Mouse (Mus musculus) gastrocnemius, postnatal 14 days (tissue): ENCODE measurements around the gene Rdm1. TPM values are rescaled to one million over a fixed set of nuclear protein-coding genes. Genes with fewer than 3 reads are reported as not detected.
"Not testable (repeated sequence)": the region's sequence is repeated elsewhere in the genome, so short reads cannot be mapped to it uniquely, and the experiment has no call there.

Experiments
- DNase-seq: peaks from one replicate; pipeline ENCODE4 v3.0.0; 2021; ENCODE audit warnings: mixed read lengths
- intact Hi-C: fragments of 180-260 bp; cut with DNase I; formaldehyde crosslinking; loops from one replicate; pipeline ENCODE4 v1.15.1; 2025; ENCODE audit warnings: low total_unique reads
- long read RNA-seq, 2 experiments: library from polyadenylated mRNA; stranded (forward); transcript quantifications; one replicate each; pipeline ENCODE4 v2.0.0; 2021
- total RNA-seq, 2 experiments: library from RNA; stranded (reverse); gene quantifications; 2 replicates each; pipeline ENCODE4 v1.2.3; 2021

Gene Rdm1
- total RNA-seq: 10 to 100 TPM; 18.0 to 19.8 TPM
- long read RNA-seq, experiment 1, transcript Rdm1-201 (7 exons, 1,124 nt): major isoform, 25 of 27 reads
- long read RNA-seq, experiment 1, partial matches to known transcripts: 0 of 27 reads
- long read RNA-seq, experiment 1, other reads (novel, unspliced or antisense): 2 of 27 reads
- long read RNA-seq, experiment 2, transcript Rdm1-201 (7 exons, 1,124 nt): major isoform, 34 of 35 reads
- long read RNA-seq, experiment 2, partial matches to known transcripts: 0 of 35 reads
- long read RNA-seq, experiment 2, other reads (novel, unspliced or antisense): 1 of 35 reads

DNA sequence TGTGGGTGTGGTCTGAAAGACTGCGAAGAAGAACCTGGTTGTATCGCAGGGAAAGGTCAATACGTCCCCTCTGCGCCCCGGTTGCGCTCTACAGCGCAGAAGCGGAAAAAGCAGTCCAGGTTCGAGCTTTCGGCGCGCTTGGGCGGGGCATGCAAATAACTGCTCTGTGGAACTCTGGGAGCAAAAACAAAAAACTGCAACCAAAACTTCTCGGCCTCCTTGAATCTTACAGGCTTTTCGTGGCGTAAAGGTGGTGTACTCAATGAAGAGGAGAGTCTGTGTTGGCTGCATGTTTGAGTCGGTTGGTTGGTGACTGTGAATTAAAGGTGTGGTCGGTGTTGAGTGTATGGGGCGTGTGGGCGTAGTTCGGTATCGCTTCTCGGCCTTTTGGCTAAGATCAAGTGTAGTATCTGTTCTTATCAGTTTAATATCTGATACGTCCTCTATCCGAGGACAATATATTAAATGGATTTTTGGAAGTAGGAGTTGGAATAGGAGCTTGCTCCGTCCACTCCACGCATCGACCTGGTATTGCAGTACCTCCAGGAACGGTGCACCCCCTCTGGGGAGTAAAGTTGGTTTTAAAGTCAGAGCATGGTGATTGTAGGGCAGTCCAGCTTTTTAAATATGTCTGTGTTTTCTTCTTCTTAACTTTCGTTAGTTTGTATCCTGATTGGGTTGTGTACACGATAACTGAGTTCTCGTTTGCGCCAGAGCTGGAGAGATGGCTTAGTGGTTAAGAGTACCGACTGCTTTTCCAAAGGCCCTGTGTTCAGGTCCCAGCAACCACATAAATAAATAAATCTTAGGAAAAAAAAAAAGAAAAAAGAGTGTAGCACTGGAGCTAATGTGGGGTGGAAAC lies at the start of gene Rdm1:
Gene Rdm1 (plus strand): TSS at position 201 of the 862 bp plus-strand sequence.
- intact Hi-C loops: no loop called here

DNA sequence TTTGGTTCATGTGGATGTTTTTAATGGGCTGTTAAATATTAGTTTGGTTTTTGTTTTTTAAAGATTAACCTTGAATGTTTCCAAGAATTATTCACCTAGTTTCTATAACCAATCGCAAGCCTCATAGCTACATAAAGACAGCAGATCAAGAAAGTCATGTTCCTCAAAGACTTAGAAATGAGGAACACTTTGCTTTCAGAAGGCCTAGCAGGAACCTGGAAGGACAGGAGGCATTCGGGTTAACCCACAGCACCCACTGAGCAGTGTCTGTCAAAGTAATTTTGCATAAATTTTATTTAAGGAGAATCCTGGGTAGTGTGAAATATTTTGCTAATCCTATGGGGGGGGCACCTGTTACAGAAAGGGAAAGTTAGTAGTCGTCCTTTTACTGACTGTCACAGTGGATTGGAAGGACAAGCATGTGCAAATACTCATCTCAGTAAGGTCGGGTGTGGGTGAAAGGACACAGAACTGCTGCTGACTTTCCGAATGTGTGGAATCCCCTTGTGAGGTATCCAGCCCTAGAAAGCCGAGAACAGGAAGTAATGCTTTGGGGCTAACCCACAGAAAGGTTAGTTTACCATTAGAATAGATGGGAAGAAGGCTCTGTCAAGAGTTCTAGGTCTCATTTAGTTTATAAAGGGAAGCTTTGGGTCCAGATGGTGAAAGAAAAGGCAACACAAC lies 45.8 kb upstream of the Rdm1 start:
- DNase-seq: no peak
- intact Hi-C loops: no loop called here

More for the DNA sequence above, at the start of gene Rdm1:
- DNase-seq: peak; percentile 83

DNA sequence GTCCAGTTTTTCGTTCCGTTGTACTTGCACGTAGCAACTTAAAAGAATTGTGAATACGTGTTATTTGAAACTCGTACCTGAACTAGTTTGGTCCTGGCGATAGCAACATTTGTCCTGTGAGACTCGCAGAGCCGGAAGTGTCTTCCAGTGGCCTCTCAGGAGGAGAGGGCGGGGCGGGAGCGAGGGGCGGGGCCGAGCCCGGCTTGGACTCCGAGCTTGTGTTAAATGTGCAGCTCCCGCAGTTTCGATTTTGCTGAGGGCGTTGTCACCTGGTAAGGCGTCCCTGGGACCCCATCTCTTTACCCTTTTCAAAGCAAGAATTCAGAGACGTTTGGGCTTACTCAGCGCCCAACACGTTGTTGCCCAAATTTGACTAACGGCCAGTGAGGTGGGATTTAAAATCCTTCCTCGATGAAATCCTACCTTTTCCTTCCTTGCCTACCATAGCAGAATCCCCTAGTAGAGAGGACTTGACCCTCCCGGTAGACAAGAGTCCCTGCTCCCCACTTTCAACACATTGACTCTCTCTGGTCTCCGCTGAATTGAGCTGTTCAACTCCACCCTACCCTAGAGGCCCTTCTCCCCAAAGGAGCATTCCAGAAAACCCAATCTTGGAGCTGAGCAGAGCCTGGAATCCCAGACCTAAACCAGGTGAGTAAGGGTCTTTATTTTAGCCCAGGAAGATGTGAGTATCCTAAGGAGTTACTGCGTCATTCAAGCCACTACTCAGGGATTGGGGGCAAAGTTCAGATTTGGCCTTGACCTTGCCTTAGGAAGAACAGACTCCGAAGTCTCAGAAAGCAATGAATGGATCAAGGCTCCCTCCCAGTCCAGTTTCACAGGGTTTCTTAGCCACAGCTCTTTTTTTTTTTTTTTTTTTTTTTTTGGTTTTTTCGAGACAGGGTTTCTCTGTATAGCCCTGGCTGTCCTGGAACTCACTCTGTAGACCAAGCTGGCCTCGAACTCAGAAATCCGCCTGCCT lies 44.6 kb upstream of the Rdm1 start, which contains the start of gene Tmem106a:
Gene Tmem106a (plus strand): TSS at position 189 of the 982 bp plus-strand sequence.
- peak; percentile 60 for DNase-seq
- intact Hi-C loops: no loop called here

DNA sequence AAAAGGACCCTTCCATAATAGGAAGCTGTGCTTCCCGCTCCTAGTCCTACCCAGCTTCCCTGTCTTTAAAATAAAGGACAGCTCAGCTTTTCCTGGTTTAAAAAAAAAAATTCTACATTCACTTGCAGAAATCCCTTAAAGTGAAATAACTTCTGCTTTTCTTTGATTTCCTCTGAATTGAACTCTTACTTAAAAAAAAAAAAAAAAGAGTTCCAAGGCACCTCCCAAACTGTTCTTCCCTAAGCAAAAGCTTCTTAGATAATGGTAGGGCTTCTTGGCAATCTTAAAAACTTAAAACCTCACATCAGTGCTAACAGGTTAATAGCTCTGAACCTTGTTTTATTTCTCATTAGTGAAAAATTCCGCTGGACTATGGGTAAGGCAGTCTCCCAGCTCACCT lies 43.8 kb upstream of the Rdm1 start:
- intact Hi-C loops: no loop called here
- DNase-seq: no peak

DNA sequence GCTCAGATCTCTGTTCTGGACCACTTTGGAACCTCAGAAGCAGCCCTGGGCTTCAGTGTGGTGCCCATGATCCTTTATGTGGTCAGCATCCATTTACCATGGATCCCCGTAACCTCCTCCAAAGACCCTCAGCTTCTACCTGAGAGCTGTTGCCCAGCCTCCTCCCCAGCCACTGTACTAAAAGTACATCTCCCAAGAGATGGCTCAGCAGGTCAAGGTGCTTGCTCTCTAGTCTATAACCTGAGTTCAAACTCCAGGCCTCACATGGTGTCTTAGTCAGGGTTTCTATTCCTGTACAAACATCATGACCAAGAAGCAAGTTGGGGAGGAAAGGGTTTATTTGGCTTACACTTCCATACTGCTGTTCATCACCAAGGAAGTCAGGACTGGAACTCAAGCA lies 42.0 kb upstream of the Rdm1 start:
- DNase-seq, intact Hi-C loops: not testable (repeated sequence)

DNA sequence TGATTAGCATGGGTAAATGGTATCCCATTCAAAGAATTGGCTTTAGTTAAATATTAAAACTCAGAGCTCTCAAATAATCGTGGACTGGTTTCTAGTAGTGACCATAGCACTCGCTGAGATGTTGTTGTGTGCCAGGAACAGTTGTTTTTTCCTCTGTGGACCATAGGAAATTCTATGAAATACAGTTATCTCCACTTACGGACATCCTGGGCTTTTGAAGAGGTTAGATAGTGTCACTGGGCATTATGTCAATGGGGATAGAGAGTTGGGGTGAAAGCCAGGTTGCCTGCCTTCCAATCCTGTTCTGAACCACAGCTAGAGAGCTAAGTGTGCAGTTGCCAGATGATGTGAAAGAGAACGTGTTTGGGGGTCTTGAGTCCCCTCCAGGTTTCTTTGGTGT lies 41.2 kb upstream of the Rdm1 start:
- intact Hi-C loops: no loop called here
- no peak for DNase-seq

DNA sequence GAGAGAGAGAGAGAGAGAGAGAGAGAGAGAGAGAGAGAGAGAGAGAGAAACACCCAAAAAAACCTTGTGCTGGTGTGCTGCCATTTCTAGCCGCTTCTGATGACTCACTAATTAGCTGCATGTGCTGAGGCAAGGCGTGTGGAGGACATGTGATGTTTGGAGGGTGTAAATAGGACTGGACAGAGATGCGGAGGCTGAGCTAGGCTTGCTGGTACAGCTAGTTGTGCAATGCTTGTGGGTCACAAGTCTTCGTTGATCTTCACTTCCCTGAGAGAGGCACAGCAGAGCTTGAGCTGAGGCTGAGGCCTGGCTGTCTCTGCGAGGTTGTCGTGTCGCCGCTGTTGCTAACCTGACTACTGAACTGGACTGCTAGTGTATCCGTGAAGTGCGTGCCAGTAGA lies 39.3 kb upstream of the Rdm1 start:
- no peak for DNase-seq

DNA sequence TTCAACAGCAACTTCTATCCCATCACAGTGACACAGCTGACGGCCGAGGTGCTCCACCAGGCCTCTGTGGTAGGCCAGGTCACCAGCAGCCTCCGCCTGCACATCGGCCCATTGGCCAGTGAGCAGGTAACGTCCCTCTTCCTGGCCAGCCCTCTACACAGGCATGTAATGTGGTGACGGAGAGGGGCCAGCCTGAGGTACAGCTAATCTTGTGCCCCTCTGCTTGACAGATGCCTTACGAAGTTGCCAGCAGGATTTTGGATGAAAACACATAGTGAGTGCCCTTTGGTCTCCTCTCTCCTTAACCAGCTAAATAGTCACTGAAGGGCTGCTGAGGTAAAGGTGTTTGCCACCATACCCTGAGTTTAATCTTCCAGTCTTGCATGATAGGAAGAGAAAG lies 38.1 kb upstream of the Rdm1 start:
- intact Hi-C loops: no loop called here
- no peak for DNase-seq

More for the DNA sequence above, 39.3 kb upstream of the Rdm1 start:
- intact Hi-C loops: no loop called here

DNA sequence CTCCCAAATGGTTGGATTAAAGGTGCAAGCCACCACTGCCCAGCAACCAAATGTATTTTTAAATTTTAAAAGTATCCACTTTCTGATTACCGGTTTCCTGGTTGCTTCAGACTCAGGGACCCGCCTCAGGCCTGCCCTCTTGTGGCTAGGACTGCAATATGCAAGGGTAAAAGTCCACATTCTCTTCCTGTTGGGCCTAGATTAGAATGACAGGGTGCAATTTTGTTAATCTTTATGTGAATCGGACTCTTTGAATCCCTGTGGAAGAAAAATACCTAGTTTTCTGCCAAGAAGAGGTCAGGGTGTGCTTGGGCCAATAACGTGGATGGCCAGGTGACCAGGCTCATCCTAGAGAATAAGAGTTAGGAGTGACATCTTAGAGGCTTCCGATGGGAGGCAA lies 37.6 kb upstream of the Rdm1 start:
- DNase-seq: peak; percentile 27

DNA sequence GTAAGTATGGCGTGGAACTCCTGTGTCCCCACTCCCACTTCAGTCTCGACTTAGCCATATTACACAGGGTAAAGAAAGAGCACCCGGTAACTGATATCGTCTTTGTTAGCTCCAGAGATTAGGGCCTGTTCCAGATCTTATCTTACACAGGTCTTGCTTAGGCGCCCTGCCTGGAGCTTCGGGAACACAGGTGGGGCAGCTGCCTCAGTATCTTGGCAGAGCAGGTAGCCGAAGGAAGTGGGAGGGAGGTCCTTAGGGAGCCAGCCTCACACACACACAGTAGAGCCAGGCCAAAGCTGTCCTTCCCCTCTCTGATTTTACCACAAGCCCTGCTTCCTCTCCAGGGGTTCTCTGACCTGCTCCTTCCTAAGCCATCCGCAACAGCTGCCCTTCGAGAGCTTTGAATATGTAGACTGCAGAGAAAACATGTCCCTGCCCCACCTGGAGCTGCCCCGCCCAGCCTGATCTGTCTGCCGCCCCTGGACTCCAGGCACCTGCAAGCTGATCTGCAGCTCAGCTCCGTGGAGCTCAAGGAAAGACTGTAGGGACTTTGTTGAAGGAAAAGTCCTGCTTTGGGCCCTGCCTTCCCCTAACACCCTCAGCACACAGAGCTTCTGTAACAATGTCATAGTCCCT lies 36.9 kb upstream of the Rdm1 start:
- DNase-seq: no peak
- intact Hi-C loops: no loop called here

More for the DNA sequence above, 37.6 kb upstream of the Rdm1 start:
- intact Hi-C loops: no loop called here

DNA sequence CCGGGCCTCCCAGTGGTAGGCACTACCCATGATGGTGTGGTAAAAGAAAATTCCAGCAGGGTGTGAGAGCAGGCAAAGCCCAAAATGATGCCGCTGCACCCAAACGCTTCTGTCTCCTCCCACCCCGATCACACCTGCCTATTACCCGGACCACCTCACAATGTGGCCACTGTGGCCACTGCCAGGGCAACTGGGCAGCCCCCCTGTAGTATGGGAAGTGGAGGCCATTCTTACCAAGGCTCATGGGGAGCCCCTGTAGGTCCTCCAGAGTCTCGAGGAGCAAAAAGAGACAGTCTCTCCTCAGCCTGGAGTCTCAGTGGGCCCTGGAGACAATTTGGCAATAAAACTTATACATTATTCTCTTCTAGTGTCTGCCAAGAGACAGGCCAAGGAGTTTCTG lies 27.8 kb upstream of the Rdm1 start, which contains the start of gene Gm11634:
Gene Gm11634 (minus strand): TSS at position 101 of the 400 bp plus-strand sequence.
- intact Hi-C loops: no loop called here
- DNase-seq: no peak

DNA sequence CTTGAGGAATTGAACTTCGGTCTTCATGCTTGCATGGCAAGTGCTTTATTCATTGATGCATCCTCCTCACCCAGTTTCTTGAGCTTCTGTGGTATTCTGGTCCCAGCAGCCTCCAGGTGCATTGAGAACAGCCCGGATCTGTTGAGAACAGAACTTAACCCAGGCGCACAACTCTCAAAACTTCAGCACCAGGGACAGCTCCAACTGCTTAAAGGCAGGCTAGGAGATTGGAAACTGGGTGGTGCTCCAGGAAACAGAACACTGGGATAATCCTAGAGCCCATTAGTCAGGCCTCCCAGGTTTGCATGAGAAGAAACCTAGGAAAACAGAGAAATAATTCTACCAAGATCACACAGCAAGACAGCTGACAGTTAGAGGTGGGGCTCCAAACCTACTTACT lies 24.5 kb upstream of the Rdm1 start:
- intact Hi-C loops: no loop called here
- peak; percentile 59 for DNase-seq

DNA sequence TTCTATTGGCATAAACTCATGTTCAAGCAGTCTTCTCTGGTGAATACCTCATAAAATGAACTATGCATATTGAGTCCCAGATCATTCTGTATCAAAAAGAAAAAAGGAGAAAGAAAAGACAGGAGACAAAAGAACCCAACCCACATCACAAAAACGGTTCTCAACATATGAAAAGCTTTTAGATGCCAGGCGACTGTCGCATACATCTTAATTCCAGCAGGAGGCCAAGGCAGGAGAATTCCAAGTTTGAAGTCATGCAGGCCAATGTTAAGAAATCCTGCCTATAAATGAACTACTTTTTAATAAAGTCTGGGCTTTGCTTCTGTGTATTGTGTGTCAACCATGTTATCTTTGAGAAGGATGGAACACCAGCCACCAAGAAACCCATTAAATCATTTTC lies 22.9 kb upstream of the Rdm1 start:
- intact Hi-C loops: no loop called here
- no peak for DNase-seq

DNA sequence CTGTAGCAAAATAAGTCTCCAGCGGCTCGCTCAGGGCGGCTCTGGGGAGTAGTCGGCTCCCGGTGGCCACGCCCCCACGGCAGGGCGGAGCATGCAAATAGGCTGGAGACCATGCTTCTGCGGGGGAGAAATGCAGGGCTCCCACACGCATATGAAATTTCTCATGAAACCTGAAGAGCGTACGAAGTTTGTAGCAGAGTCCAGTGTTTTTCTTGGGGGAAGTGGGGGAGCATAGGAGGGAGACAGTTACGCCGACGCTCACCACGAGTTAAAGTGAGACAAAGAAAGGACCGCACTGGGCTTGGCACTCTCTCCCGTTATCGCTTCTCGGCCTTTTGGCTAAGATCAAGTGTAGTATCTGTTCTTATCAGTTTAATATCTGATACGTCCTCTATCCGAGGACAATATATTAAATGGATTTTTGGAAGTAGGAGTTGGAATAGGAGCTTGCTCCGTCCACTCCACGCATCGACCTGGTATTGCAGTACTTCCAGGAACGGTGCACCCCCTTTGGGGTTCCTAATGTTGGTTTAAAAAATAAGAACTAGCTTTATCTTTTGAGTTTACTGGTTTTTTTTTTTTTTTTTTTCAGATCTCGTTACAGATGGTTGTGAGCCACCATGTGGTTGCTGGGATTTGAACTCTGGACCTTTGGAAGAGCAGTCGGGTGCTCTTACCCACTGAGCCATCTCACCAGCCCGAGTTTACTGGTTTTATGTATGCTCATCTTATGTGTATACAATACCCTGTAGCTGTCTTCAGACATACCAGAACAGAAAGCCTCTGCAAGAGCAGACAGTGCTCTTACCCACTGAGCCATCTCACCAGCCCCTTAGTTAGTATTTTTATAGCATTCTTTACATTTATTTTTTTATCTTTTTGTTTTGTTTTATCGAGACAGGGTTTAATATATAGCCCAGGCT lies 22.2 kb upstream of the Rdm1 start:
- peak; percentile 73 for DNase-seq
- intact Hi-C loops: not testable (repeated sequence)

DNA sequence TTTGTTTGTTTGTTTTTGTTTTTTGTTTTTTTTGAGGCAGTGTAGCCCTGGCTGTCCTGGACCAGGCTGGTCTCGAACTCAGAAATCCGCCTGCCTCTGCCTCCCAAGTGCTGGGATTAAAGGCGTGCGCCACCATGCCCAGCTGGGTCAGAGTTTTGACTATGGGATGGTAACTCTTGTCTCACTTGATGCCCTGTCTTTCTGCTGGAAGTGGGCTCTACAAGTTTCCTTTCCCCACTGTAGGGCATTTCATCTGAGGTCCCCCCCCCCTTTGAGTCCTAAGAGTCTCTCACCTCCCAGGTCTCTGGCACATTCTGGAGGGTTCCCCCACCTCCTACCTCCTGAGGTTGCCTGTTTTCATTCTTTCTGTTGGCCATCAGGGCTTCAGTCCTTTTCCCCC lies 19.9 kb upstream of the Rdm1 start:
- DNase-seq, intact Hi-C loops: not testable (repeated sequence)

DNA sequence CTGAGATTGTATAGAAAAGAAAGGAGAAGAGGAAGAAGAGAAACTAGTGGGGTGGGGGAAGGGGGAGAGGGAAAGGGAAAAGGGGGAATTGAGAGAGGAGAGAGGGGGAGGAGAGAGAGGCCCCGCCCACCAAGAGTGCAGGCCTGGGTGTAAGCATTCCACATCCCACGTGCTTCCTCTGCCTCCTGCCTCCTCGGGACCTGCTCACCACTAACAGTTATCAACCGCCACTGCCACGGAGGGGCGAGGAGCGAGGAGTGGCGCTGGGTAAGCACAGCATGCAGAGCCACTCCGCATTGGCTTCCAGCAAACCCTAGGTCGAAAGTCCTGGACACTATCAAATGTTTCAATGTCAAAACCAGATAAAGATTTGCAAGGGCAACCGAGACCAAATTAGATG lies 16.6 kb upstream of the Rdm1 start:
- DNase-seq: no peak
- intact Hi-C loops: no loop called here

DNA sequence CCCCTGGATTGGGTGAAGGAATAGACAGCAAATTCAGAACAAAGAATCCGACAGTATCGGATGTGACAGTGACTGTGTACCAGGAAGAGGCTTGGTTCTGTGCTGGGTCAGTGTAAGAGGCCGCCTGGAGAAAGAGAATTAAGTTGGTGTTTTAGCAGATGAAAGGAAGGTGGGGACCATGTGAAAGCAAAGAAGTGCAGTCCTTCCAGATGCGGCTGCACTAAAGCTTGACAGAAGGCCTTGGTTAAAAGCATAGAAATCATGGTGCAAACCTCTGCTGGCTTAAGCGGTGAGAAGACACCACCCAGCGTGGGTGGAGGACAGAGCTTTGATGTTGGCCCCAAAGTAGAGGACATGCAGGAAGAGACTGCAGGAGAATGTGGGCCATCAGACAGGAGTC lies 13.4 kb upstream of the Rdm1 start:
- intact Hi-C loops: no loop called here

DNA sequence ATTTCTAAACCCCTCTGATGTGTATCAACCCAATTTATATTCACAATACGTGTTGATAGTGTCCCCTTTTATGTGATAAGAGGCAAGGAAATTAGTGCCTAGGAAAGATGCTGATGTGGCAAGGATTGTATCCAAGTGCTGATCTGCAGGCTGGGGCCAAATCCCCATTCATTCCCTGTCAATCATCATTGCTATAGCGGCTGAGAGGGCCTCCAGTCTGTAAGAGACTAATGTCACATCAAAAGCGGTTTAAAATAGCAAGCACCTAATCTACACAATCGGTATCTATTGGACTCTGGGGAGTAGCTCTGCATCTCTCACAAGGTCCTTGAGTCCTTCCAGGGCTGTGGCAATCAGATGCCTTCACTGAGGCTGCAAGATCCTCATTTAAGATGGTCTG lies 12.9 kb upstream of the Rdm1 start:
- DNase-seq: no peak

More for the DNA sequence above, 13.4 kb upstream of the Rdm1 start:
- DNase-seq: no peak

More for the DNA sequence above, 12.9 kb upstream of the Rdm1 start:
- intact Hi-C loops: no loop called here
